Mouse (Mus musculus): ENCODE results near the gene Serinc4. TPM values are rescaled to one million over a fixed set of nuclear protein-coding genes. Genes with fewer than 3 reads are reported as not detected.
"Not testable (repeated sequence)": the region's sequence is repeated elsewhere in the genome, so short reads cannot be mapped to it uniquely, and the experiment has no call there.

The Serinc4 gene
- under 1 TPM; 0.47 to 0.82 TPM for total RNA-seq (2021)
- long read RNA-seq, experiment 1, partial matches to known transcripts = 0 of 2 reads
- long read RNA-seq, experiment 1, other reads (novel, unspliced or antisense) = 1 of 2 reads
- long read RNA-seq, experiment 2 = 0 reads

- peak; percentile 80 to 83 for DNase-seq (ENCODE audit: low spot score in 2 of 2)
- Histone ChIP-seq H3K4me3 (peak within 1 kb of the TSS; percentile 87), H3K27ac (peak within 1 kb of the TSS; percentile 83)
- no peak for TF ChIP-seq CTCF (conservative IDR thresholded peaks at IDR 0.05)
Observed at GRCm38 (mm10) chr2:121456692-121457642, at the start of gene Serinc4. Serinc4 (minus strand) TSS chr2:121456781.

GRCm38 (mm10) chr2:121501550-121501949 lies 45.0 kb upstream of the Serinc4 start:
- H3K27ac ChIP-seq; DNase-seq (ENCODE audit: low spot score in 2 of 2); H3K4me3 ChIP-seq: not testable (repeated sequence)

- H3K27ac ChIP-seq; H3K4me3 ChIP-seq; DNase-seq (ENCODE audit: low spot score in 2 of 2): not testable (repeated sequence)
Observed at GRCm38 (mm10) chr2:121484403-121484802, 27.8 kb upstream of the Serinc4 start.

- TF ChIP-seq CTCF (conservative IDR thresholded peaks at IDR 0.05) = no peak
- Histone ChIP-seq H3K4me3 (no peak overlapping the region), H3K27ac (no peak overlapping the region)
- no peak for DNase-seq (ENCODE audit: low spot score in 2 of 2)
Observed at GRCm38 (mm10) chr2:121483576-121483975, 27.0 kb upstream of the Serinc4 start.

- not testable (repeated sequence) for H3K4me3 ChIP-seq; DNase-seq (ENCODE audit: low spot score in 2 of 2); H3K27ac ChIP-seq
Observed at GRCm38 (mm10) chr2:121480916-121481315, 24.3 kb upstream of the Serinc4 start.

- H3K4me3 ChIP-seq = no peak overlapping the region
- peak; percentile 72 for TF ChIP-seq CTCF (conservative IDR thresholded peaks at IDR 0.05)
- no peak overlapping the region for H3K27ac ChIP-seq
- no peak for DNase-seq (ENCODE audit: low spot score in 2 of 2)
Observed at GRCm38 (mm10) chr2:121480498-121480897, 23.9 kb upstream of the Serinc4 start.

GRCm38 (mm10) chr2:121477491-121478266 lies 21.1 kb upstream of the Serinc4 start:
- no peak for DNase-seq (ENCODE audit: low spot score in 2 of 2)
- Histone ChIP-seq H3K4me3 (no peak overlapping the region), H3K27ac (no peak overlapping the region)
- TF ChIP-seq CTCF (conservative IDR thresholded peaks at IDR 0.05) = no peak

- not testable (repeated sequence) for H3K4me3 ChIP-seq, H3K27ac ChIP-seq
Observed at GRCm38 (mm10) chr2:121475306-121475705, 18.7 kb upstream of the Serinc4 start.

GRCm38 (mm10) chr2:121474180-121474535 lies 17.6 kb upstream of the Serinc4 start:
- Histone ChIP-seq H3K27ac (peak overlapping the region; percentile 80), H3K4me3 (peak overlapping the region; percentile 70)
- DNase-seq (ENCODE audit: low spot score in 2 of 2) = no peak
- TF ChIP-seq CTCF (conservative IDR thresholded peaks at IDR 0.05) = peak; percentile 29; the same call in 1 of the 2 replicates

More at GRCm38 (mm10) chr2:121475306-121475705, 18.7 kb upstream of the Serinc4 start:
- not testable (repeated sequence) for DNase-seq (ENCODE audit: low spot score in 2 of 2)

GRCm38 (mm10) chr2:121473301-121474179 lies 17.0 kb upstream of the Serinc4 start, which contains the start of gene Mfap1b:
Mfap1b (minus strand) TSS chr2:121474067.
- Histone ChIP-seq H3K27ac (peak within 1 kb of the TSS; percentile 80), H3K4me3 (peak within 1 kb of the TSS; percentile 70)
- peak; percentile 79 to 90 for DNase-seq (ENCODE audit: low spot score in 2 of 2)

GRCm38 (mm10) chr2:121472783-121473182 lies 16.2 kb upstream of the Serinc4 start:
- not testable (repeated sequence) for H3K27ac ChIP-seq; DNase-seq (ENCODE audit: low spot score in 2 of 2)
- peak overlapping the region; percentile 70 for H3K4me3 ChIP-seq
- TF ChIP-seq CTCF (conservative IDR thresholded peaks at IDR 0.05) = peak; percentile 40; the same call in 1 of the 2 replicates

GRCm38 (mm10) chr2:121468982-121469381 lies 12.4 kb upstream of the Serinc4 start:
- DNase-seq (ENCODE audit: low spot score in 2 of 2); H3K4me3 ChIP-seq; H3K27ac ChIP-seq: not testable (repeated sequence)
